Comparison of ENCODE assay signal across 8 mouse cellular contexts in the genomic region with DNA sequence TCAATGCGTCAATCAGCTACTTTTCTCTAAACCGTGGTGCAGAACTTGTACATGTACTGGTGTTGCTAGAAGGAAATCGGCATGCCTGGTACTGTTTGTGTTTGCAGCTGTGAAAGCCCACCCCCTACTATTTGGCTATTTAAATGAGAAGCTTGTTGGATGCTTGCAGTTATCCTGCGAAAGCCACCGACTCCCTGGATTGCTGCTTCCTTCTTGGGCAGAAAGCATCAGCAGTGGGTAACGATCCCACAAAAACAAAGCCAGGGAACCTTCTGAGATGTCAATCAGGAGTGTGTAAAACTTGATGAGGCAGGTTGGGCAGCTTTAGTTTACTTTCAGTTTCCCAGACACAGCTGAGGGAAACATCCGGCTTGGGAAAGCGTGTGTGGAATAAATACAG. TPM values are rescaled to one million over a fixed set of nuclear protein-coding genes. Genes with fewer than 3 reads are reported as not detected.
DNase-seq lines count a peak whose midpoint lies in the region; ATAC-seq and TF ChIP-seq lines count a peak whose summit lies in the region.

No protein-coding gene starts in this region.

- TF ChIP-seq EP300 in liver, embryonic 14.5 days (IDR thresholded peaks at IDR 0.05; ENCODE audit: low read depth): no peak
- TF ChIP-seq EP300 in stomach, postnatal 0 days (optimal IDR thresholded peaks at IDR 0.05): no peak

- peak overlapping the region; percentile 64 for H3K4me2 ChIP-seq in forebrain, embryonic 15.5 days (replicated peaks)
- H3K4me2 ChIP-seq in liver, embryonic 14.5 days (ENCODE audit: low read depth): peak overlapping the region; percentile 21
- peak overlapping the region; percentile 85 for H3K4me2 ChIP-seq in stomach, postnatal 0 days (replicated peaks; ENCODE audit: low read depth)

- peak overlapping the region; percentile 99 for H3K27ac ChIP-seq in forebrain, embryonic 15.5 days (replicated peaks)
- no peak overlapping the region for H3K27ac ChIP-seq in liver, embryonic 14.5 days
- no peak overlapping the region for H3K27ac ChIP-seq in stomach, postnatal 0 days (replicated peaks)

- no peak for TF ChIP-seq CTCF in liver, embryonic 14.5 days (IDR thresholded peaks at IDR 0.05; ENCODE audit: low read depth)
- no peak for TF ChIP-seq CTCF in stomach, postnatal 0 days (IDR thresholded peaks at IDR 0.05; ENCODE audit: low read depth)

- H3K9ac ChIP-seq in forebrain, embryonic 15.5 days (replicated peaks): peak overlapping the region; percentile 80
- no peak overlapping the region for H3K9ac ChIP-seq in liver, embryonic 14.5 days (replicated peaks)
- no peak overlapping the region for H3K9ac ChIP-seq in stomach, postnatal 0 days (ENCODE audit: low read length)

- DNase-seq in frontal cortex, postnatal 36 days (ENCODE audit: low spot score in 2 of 2): peak; percentile 7 to 20
- no peak for DNase-seq in frontal cortex, postnatal 10 days (ENCODE audit: low spot score in 2 of 2)
- DNase-seq in ES-CJ7 (ENCODE audit: low read depth, low spot score): peak; percentile 6
- DNase-seq in liver, embryonic 14.5 days (ENCODE audit: low read depth in 3 of 3, low spot score in 3 of 3): no peak
- DNase-seq in stomach, postnatal 0 days (ENCODE audit: low spot score): no peak
- no peak for DNase-seq in thymus, adult 18-20 months
- no peak for DNase-seq in spleen, postnatal 10 days (ENCODE audit: low spot score in 2 of 2)

- no peaks in the 10 kb centered on the region for H3K36me3 ChIP-seq in forebrain, embryonic 15.5 days
- H3K36me3 ChIP-seq in liver, embryonic 14.5 days (replicated peaks; ENCODE audit: control insufficient read depth, insufficient read depth, low read depth): no peaks in the 10 kb centered on the region
- no peaks in the 10 kb centered on the region for H3K36me3 ChIP-seq in stomach, postnatal 0 days (ENCODE audit: control insufficient read depth, insufficient read depth, low read length)

- H3K9me3 ChIP-seq in forebrain, embryonic 15.5 days: no peaks in the 10 kb centered on the region
- no peaks in the 10 kb centered on the region for H3K9me3 ChIP-seq in liver, embryonic 14.5 days (ENCODE audit: control insufficient read depth, low read length)
- H3K9me3 ChIP-seq in stomach, postnatal 0 days (ENCODE audit: control insufficient read depth, low read length): no peaks in the 10 kb centered on the region

- no peaks in the 10 kb centered on the region for H3K27me3 ChIP-seq in forebrain, embryonic 15.5 days
- peaks cover 26% of the 10 kb centered on the region for H3K27me3 ChIP-seq in liver, embryonic 14.5 days (ENCODE audit: control insufficient read depth, insufficient read depth, low read length)
- H3K27me3 ChIP-seq in stomach, postnatal 0 days (ENCODE audit: control insufficient read depth, insufficient read depth, low read length): 0 out of 2 replicates have a peak, but pooled peaks cover 2% of the 10 kb centered on the region

- peak overlapping the region; percentile 66 for H3K4me3 ChIP-seq in forebrain, embryonic 15.5 days
- no peak overlapping the region for H3K4me3 ChIP-seq in liver, embryonic 14.5 days (ENCODE audit: insufficient read depth in 1 of 2, low read depth in 2 of 2, low read length in 2 of 2)
- H3K4me3 ChIP-seq in stomach, postnatal 0 days (ENCODE audit: low read depth, low read length): peak overlapping the region; percentile 46

- WGBS in forebrain, embryonic 15.5 days: 4% methylated on average over 8 of the region's 8 CpGs
- 12% methylated on average over 8 of the region's 8 CpGs for WGBS in liver, embryonic 14.5 days (ENCODE audit: insufficient replicate concordance)
- 16% methylated on average over 8 of the region's 8 CpGs for WGBS in stomach, postnatal 0 days

- H3K4me1 ChIP-seq in forebrain, embryonic 15.5 days: peaks cover 24% of the 10 kb centered on the region
- H3K4me1 ChIP-seq in liver, embryonic 14.5 days (replicated peaks; ENCODE audit: control insufficient read depth in 2 of 2, insufficient read depth in 2 of 2, low read length in 1 of 2): 0 out of 4 replicates have a peak, but pooled peaks cover 0 to 1% of the 10 kb centered on the region in 2 experiments
- H3K4me1 ChIP-seq in stomach, postnatal 0 days (replicated peaks; ENCODE audit: control insufficient read depth, insufficient read depth): no peaks in the 10 kb centered on the region

- no peak for ATAC-seq in forebrain, embryonic 15.5 days (replicated peaks)
- ATAC-seq in liver, embryonic 14.5 days (ENCODE audit: insufficient read depth): no peak
- ATAC-seq in stomach, postnatal 0 days (ENCODE audit: low FRiP score, low TSS enrichment): no peak

RNA-seq across cellular contexts. Expression of a gene that starts 0.7 kb away (rescaled TPM):
- 55.0 and 63.1 TPM in 2 replicates for polyA plus RNA-seq in forebrain, embryonic 15.5 days (2015; fragmentation: Nextera tagmentation; extraction: Ambion mirVana)
- 0.13 TPM in 1 of 2 replicates, not detected in the other for polyA plus RNA-seq in liver, embryonic 14.5 days (2012; rRNA removed)
- not detected in 2 replicates for polyA plus RNA-seq in liver, embryonic 14.5 days (2014; fragmentation: Nextera tagmentation; extraction: Ambion mirVana)
- polyA plus RNA-seq in stomach, postnatal 0 days (2015; fragmentation: Nextera tagmentation; extraction: Ambion mirVana): 1.8 and 1.9 TPM in 2 replicates

Comparison
In these comparisons a context has a peak if more than half of its experiments do, and no peak if none do; other contexts are left out.
1. DNase-seq: peak in frontal cortex, postnatal 36 days (2 of 2) and ES-CJ7 (single experiment); none in frontal cortex, postnatal 10 days (0 of 2), liver, embryonic 14.5 days (0 of 3), stomach, postnatal 0 days (single experiment), thymus, adult 18-20 months (0 of 2) and spleen, postnatal 10 days (0 of 2).
2. H3K4me2 ChIP-seq: peak in every context shown above with its lines; median percentile 85 in stomach, postnatal 0 days; 64 in forebrain, embryonic 15.5 days; 21 in liver, embryonic 14.5 days.
3. H3K4me3 ChIP-seq: peak in forebrain, embryonic 15.5 days (single experiment) and stomach, postnatal 0 days (single experiment); none in liver, embryonic 14.5 days (0 of 2).
4. RNA of a gene that starts 0.7 kb away (polyA plus RNA-seq): 55.0 to 63.1 TPM in forebrain, embryonic 15.5 days; 1.8 to 1.9 TPM in stomach, postnatal 0 days and 0.13 TPM in liver, embryonic 14.5 days; every median in the first group is over 10 times any median in the second.